Mouse (Mus musculus): Measurements from ENCODE around the gene Nol4l.

Gene Nol4l

GRCm38 (mm10) chr2:153543911-153544730, 14.3 kb upstream of the Nol4l start:
- no peak for DNase-seq (ENCODE audit: low spot score)

DNA sequence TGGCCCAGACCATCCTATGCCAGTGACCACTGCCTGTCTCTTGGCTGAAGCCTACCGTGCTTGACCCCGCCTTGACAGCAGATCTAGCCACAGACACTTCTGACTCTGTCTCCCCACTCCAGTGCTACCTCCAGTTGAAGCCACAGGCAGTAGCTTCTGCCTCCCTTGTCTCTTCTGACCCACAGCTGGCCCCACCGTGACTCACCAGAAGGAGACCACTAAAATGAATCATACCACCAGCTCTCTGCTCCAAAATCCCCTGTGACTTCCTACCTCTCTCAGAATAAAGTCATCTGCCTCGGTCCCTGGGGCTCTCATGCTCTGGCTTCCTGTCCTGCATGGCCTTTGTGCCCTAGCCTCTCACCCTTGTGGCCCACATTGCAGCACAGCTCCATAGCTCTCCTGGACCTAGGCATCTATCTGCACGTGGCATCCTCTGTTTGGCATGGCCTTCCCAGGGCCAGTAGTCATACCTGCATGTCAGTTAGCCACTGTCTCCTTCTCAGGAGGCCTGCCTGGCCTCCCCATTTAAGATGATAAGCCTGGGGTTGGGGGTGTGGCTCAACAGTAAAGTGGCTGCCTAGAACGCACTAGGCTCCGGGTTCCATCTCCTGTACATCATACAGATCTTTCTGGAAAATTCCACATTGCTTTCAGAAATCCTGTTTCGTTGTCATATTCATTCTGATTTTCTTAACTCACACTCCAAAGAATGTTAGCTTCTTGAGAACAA, 13.3 kb upstream of the Nol4l start:
- no peak for DNase-seq (ENCODE audit: low spot score)

DNA sequence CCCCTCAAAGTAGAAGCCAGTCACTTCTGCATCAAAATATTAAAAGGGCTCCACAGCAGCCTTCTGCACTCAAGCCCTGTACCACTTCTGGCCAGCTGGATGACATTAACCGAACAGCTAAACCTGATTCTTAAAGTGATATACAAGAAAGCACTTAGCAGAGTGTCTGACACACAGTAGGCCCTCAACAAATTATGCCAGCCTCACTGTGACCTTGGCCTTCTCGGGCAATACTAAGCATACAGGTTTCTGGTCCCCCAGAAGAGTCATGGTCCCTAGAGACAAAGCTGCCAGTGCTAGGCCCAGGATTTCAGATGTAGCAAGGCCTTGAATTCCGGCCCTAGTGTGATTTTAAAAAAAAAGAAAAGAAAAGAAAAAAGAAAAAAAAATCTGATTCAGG, 9.1 kb upstream of the Nol4l start:
- DNase-seq (ENCODE audit: low spot score): no peak

DNA sequence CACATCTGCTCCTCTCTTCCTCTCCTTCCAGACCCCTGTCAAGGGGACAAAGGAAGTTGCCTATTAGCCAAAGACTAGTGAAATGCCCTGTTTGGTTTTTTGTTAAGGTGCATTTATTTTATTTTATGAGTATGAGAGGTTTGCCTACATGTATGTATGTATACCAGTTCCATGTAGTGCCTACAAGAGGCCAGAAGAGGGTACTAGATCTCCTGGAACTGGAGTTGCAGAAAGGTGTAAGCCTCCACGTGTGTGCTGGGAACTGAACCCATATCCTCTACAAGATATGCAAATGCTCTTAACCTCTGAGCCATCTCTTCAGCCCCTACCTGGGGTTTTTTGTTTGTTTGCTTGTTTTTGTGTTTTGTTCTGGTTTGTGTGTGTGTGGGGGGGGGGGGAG, 4.2 kb upstream of the Nol4l start:
- no peak for DNase-seq (ENCODE audit: low spot score)

- no peak for DNase-seq (ENCODE audit: low spot score)
Measured at GRCm38 (mm10) chr2:153530948-153531347, 1.2 kb upstream of the Nol4l start.

DNA sequence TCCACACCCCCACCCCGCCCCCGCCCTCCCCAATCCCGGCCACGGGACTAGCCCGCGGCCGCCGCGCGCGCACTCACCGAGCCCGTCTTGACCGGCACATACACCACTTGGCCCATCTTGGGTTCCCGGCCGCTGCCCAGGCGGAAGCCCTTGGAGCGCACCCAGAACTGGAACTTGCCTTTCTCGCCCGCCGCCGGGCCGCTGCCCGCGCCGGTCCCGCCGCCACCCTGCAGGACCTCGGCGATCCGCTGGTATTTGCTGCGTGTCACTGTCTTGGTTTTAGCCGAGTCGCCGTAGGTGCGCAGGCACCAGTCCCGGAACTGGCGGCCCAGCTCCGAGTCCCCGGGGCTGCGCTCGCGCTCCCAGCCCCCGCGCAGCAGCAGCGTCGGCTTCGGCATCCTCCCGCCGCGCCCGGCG, 398 bp downstream of the Nol4l start:
- DNase-seq (ENCODE audit: low spot score): no peak

- DNase-seq (ENCODE audit: low spot score): no peak
Measured at GRCm38 (mm10) chr2:153528571-153529364, 1.0 kb downstream of the Nol4l start.

DNA sequence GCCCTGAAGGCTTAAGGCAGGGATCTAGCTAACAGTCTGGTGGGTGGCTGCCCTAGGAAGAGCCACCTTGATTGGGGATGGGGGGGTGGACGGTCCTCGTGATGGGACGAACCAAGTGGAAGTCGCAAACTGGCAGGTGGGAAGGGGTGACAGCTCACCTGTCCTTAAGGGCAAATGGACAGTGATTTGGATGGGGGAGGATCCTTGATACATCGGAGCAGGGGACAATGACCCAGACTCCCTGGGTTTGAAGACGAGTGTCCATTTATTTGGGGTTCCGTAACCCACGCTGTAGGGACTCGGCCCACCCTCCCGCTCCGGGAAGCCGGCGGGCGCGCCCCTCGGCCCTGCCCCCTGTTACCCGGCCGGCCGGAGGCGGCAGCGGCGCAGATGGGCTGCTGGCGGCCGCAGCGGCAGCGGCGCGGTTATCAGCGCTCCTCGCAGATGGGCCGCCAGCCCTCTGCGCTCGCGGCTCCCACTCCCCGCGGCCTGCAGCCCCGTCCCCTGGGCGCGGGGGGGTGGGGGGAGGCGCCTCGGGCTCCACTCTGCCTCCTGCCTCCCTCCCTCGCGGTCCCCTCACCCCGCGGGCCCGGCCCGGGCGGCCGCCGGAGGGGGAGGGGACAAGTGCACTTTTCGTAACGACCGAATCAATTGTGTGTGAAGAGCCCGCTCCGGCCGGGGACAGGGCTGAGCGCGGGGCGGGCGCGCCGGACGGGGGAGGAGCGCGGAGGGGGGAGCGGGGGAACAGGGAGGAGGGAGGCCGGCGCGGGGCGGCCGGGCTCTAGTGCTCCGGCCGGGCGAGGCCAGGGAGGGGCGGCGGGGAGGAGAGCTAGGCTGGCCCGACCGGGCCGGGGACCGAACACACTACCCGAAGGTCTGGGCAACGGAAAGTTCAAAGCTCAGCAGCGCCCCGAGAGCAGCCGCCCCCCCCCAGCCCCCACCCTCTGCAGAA, 1.9 kb downstream of the Nol4l start:
- DNase-seq (ENCODE audit: low spot score): peak; percentile 40

GRCm38 (mm10) chr2:153526850-153527530, 2.8 kb downstream of the Nol4l start:
- no peak for DNase-seq (ENCODE audit: low spot score)

- DNase-seq (ENCODE audit: low spot score): no peak
Measured at GRCm38 (mm10) chr2:153525906-153526311, 3.9 kb downstream of the Nol4l start.

DNA sequence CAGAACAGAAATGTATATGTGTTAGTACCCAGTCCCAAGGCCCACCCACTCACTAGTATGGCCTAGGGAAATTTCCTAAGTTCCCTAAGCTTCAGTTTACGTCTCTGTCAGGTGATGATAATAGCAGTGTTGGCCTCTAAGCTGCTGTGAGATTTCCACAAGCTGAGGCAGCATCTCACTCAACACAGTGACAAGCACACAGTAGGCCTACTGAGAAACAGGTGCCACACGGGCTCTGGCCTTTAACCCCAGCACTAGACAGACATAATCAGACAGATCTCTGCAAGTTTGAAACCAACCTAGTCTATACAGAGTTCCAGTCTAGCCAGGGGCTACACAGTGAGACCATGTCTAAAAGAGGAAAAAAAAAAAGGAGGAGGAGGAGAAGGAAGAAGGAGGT, 5.0 kb downstream of the Nol4l start:
- DNase-seq (ENCODE audit: low spot score): no peak

GRCm38 (mm10) chr2:153523656-153524055, 6.1 kb downstream of the Nol4l start:
- no peak for DNase-seq (ENCODE audit: low spot score)

- no peak for DNase-seq (ENCODE audit: low spot score)
Measured at GRCm38 (mm10) chr2:153523143-153523542, 6.6 kb downstream of the Nol4l start.

- DNase-seq (ENCODE audit: low spot score): peak; percentile 48
Measured at GRCm38 (mm10) chr2:153522270-153522669, 7.5 kb downstream of the Nol4l start.

- no peak for DNase-seq (ENCODE audit: low spot score)
Measured at GRCm38 (mm10) chr2:153520057-153520456, 9.7 kb downstream of the Nol4l start.

DNA sequence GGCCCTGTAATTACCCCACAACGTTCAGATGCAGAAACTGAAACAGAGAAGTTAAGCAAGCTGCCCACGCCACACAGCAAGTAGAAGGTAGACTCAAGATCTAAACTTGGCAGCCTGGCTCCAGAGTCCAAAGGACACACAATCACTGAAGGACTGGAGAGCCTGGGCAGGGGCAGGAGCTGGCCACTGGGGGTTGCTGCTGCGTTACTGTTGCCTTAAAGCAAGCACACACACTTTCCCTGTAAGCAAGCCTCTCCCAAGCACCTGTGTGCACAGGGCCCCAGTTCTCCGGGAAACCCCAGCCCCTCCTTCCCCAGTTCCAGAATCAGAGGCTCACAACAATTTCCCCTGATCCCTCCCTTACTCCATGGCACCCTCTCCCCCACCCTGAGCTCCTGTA, 12.8 kb downstream of the Nol4l start:
- DNase-seq (ENCODE audit: low spot score): peak; percentile 9

DNA sequence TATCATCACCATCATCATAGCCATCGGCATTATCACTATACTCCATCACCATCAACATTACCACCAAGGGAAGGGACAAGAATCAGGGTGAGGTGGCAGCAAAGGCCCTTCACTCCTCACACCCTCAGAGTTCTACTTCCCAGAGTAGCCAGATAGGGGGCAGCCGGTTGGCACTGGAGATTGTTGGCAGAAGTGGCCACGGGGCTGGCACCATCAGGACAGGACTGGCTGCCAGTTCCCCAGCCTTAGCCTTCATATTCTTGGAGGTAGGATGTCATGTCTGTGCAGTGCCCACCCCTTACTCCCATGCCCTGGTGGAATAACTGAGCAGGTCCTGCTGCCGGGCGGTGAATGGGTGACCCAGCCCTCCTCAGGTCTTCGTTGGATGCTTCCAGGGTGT, 14.2 kb downstream of the Nol4l start:
- DNase-seq (ENCODE audit: low spot score): no peak

GRCm38 (mm10) chr2:153514497-153515380, 15.0 kb downstream of the Nol4l start:
- DNase-seq (ENCODE audit: low spot score): peak; percentile 31

DNA sequence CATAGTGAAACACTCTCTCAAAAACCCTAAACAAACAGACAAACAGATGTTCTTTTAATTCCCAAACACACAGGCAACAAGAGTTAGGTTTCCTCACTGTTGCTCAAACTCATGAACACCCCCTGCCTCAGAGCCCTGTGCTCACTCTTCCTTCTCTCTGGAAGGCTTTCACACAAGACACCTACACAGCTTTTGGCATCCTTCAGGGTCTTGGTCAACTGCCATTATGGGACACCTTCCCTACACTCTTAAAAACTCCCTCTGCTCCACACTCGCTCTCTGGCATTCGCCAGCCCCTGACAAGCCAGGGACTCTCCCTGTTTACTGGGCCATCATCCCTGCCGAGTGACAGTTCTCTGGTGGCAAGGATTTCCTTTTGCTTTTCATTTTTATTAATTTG, 15.8 kb downstream of the Nol4l start:
- no peak for DNase-seq (ENCODE audit: low spot score)

All from MN1 (cell line).